Mouse (Mus musculus): ENCODE measurements around the gene Gm12666.
"Not testable (repeated sequence)": the region's sequence is repeated elsewhere in the genome, so short reads cannot be mapped to it uniquely, and the experiment has no call there.

The Gm12666 gene

GRCm38 (mm10) chr4:92191649-92192048 lies at the start of gene Gm12666:
TSS of gene Gm12666 (minus strand) at chr4:92191749.
- DNase-seq (ENCODE audit: low spot score in 2 of 2), result not testable (repeated sequence)

DNA sequence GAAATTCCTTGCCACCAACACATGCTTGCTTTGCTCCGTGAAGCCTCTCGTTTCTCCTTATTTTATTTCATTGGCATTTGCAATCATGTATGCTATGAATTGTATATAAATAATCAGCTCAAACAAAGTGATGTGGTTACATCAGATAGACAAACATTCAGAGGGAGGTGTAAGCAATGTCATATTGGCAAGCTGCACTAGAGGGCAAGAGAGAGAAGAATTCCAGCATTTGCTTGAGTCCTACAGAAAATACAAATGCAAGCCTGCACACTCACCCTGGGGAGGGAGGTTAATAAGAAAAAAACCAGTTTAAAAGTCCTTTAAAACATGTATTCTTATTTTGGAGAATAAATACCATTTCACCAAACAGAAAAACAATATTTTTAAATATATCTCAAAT lies 34.8 kb upstream of the Gm12666 start:
- DNase-seq (ENCODE audit: low spot score in 2 of 2), result no peak

DNA sequence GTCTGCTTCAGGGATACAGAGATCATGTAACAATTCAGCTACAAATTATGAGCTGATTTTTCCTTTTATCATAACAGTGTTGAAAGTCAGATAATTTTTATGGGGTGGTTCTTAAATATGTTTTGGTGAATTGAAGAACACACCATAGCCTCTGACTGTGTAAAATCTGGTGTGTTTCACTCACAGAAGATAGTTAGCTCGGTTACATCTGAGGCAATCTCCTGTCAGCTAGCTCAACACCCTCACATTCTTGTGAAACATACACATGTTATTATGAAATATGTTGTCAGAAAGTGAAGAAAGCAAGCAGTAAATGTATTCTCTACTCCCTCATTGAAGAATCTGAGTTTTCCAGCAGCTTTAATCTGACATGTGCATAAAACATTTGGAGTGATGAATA lies 24.7 kb upstream of the Gm12666 start:
- no peak for DNase-seq (ENCODE audit: low spot score in 2 of 2)

GRCm38 (mm10) chr4:92152646-92153045 lies 38.9 kb downstream of the Gm12666 start:
- no peak for DNase-seq (ENCODE audit: low spot score in 2 of 2)

DNA sequence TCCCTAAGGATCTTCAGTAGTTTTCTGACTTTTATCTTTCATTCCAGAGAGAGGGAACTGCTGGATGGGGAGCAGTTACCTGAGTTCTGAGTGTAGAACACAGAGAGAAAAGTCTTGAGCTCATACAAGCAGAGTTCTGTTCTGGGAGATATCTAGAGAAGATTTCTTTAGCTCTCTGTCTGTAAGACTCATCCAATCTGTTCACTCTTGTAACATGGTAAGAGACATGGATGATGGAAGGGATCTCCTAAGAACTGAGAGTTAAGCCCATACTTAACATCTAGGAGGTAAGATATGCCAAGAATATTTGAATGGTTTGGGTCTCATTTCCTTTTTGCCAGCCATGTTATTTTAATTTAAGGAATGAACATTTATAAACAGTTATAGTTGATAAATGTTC lies 44.4 kb downstream of the Gm12666 start, which contains the start of gene Izumo3:
TSS of gene Izumo3 (minus strand) at position 101 of the 400 bp plus-strand sequence.
- no peak for DNase-seq (ENCODE audit: low spot score in 2 of 2)
